Mouse (Mus musculus): ENCODE results near the gene Hes5.

DNA sequence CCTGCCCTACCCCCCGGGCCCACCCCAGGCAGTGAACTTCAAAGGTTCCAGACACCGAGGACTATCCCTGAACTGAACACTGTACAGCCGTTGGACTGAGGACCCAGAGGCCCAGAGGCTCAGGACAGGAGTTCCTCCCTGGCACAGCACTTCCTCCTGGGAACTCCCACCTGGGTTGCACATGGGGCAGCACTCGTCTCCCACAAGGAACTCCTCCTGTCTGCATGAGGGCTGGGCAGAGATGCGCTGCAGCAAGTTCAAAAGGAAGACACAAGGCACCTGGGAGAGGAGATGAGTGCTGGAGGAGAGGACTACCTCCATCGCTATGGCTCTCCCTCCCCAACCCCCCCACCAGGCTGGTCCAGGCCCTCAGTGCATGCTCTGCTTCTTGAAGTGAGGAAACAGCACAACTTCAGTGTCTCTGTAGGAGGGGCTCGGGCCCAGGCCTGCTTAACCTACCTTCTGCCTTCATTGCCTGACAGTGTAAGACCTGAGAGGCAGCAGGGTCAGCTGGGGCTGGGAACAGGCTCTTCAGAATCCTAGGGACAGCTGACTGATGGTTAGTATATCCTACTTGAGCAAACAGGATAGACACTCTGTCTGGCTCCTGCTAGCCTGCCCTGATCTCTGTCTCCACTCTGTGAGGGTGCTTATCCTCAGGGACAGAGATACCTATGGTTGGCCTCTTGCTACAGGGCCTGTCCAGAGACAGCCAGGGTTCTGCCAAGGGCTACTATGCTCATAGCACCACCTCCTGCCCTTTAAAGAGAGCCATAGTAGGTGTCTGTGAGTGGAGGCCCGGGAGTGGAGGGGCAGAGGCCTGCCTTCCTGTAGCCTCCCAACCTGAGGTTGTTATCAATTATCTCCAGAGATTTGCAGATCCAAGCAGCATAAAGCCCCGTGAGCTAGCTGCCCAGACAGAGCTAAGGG, 33.5 kb upstream of the Hes5 start:
- TF ChIP-seq CTCF (conservative IDR thresholded peaks at IDR 0.05; ENCODE audit: low read length) (no peak), POU5F1 (IDR thresholded peaks at IDR 0.05; ENCODE audit: borderline replicate concordance, low read length) (no peak)
